Mouse (Mus musculus) CD4-positive, CD25-positive, alpha-beta regulatory T cell (primary cell): ENCODE measurements around the gene Lrrc73. TPM values are rescaled to one million over a fixed set of nuclear protein-coding genes. Genes with fewer than 3 reads are reported as not detected.

Experiments
- polyA plus RNA-seq: library from polyadenylated mRNA; unstranded; fragments of 100-300 nt; shearing (Covaris generic); gene quantifications from one replicate; pipeline ENCODE4 v1.2.1, GENCODE M21; 2017

Lrrc73 gene
- polyA plus RNA-seq: not detected

GRCm38 (mm10) chr17:46253452-46254084, at the start of gene Lrrc73:
Lrrc73 (plus strand) TSS chr17:46253531.

GRCm38 (mm10) chr17:46247512-46248188, 5.7 kb upstream of the Lrrc73 start, which contains the start of the genes Polr1c and Yipf3:
Polr1c (minus strand) TSS chr17:46248054.
Yipf3 (plus strand) TSS chr17:46248080.

GRCm38 (mm10) chr17:46282483-46283123, 29.3 kb downstream of the Lrrc73 start, which contains the start of gene Tjap1:
Tjap1 (minus strand) TSS chr17:46283026.

GRCm38 (mm10) chr17:46297364-46298219, 44.3 kb downstream of the Lrrc73 start, which contains the start of gene Dlk2:
Dlk2 (plus strand) TSS chr17:46297421.

Other genes with a start within 250 kb of the Lrrc73 start
- gene Vegfa, start 221.2 kb upstream of the Lrrc73 start, polyA plus RNA-seq: 0.29 TPM
- 93.8 TPM for gene Mrps18a, start 142.5 kb upstream of the Lrrc73 start, polyA plus RNA-seq
- 1.3 TPM for gene Rsph9, start 109.3 kb upstream of the Lrrc73 start, polyA plus RNA-seq
- 46.1 TPM for gene Mad2l1bp, start 100.0 kb upstream of the Lrrc73 start, polyA plus RNA-seq
- gene Gtpbp2, start 92.5 kb upstream of the Lrrc73 start, polyA plus RNA-seq: 81.2 TPM
- gene Polh, start 50.9 kb upstream of the Lrrc73 start, polyA plus RNA-seq: 5.2 TPM
- gene Xpo5, start 50.7 kb upstream of the Lrrc73 start, polyA plus RNA-seq: 36.5 TPM
- gene Polr1c, start 5.5 kb upstream of the Lrrc73 start, polyA plus RNA-seq: 54.0 TPM
- gene Yipf3, start 5.5 kb upstream of the Lrrc73 start, polyA plus RNA-seq: 179 TPM
- gene Tjap1, start 29.5 kb downstream of the Lrrc73 start, polyA plus RNA-seq: 29.7 TPM
- gene Dlk2, start 43.9 kb downstream of the Lrrc73 start, polyA plus RNA-seq: not detected
- 7.8 TPM for gene Abcc10, start 74.8 kb downstream of the Lrrc73 start, polyA plus RNA-seq
- 10.8 TPM for gene Zfp318, start 130.2 kb downstream of the Lrrc73 start, polyA plus RNA-seq
- not detected for gene Crip3, start 175.4 kb downstream of the Lrrc73 start, polyA plus RNA-seq
- gene Slc22a7, start 184.9 kb downstream of the Lrrc73 start, polyA plus RNA-seq: not detected
- gene Ttbk1, start 234.1 kb downstream of the Lrrc73 start, polyA plus RNA-seq: 0.14 TPM
- gene Dnph1, start 243.2 kb downstream of the Lrrc73 start, polyA plus RNA-seq: 5.4 TPM